Mouse (Mus musculus) stomach, postnatal 0 days (tissue): Measurements from ENCODE around the gene Agbl4.

Experiments used
- CTCF ChIP-seq: IDR thresholded peaks from 2 replicates; pipeline ENCODE4 v1.5.1; 2016; ENCODE audit warnings: antibody characterized with exemption, low read depth, mild to moderate bottlenecking, moderate library complexity
- EP300 ChIP-seq: optimal IDR thresholded peaks from 2 replicates; pipeline ENCODE3; 2016; ENCODE audit warnings: antibody characterized with exemption

GRCm38 (mm10) chr4:111513921-111514320 lies 1116.5 kb downstream of the Agbl4 start:
- TF ChIP-seq CTCF (no peak), EP300 (no peak)
